Mouse (Mus musculus) adrenal gland, adult 10 weeks (tissue): ENCODE results near the gene Cbx4. TPM values are rescaled to one million over a fixed set of nuclear protein-coding genes. Genes with fewer than 3 reads are reported as not detected.

ENCODE experiments used
- polyA plus RNA-seq: library from polyadenylated mRNA; stranded (reverse); fragments of 350-450 nt; fragmentation: Illumina TruSeq; extraction: RNeasy Lipid Tissue Mini Kit (QIAGEN cat#74804); gene quantifications from one replicate; pipeline ENCODE4 v1.2.3, GENCODE M21; 2014; ENCODE audit warnings: low read depth, low replicate concordance

Gene Cbx4
- 31.7 TPM for polyA plus RNA-seq

GRCm38 (mm10) chr11:119086144-119086971 lies at the start of gene Cbx4:
Gene Cbx4, minus strand, starts transcription at chr11:119086221.

GRCm38 (mm10) chr11:119040600-119041324 lies 45.3 kb downstream of the Cbx4 start, which contains the start of gene Cbx8:
Gene Cbx8, minus strand, starts transcription at chr11:119040969.

Other genes starting within 250 kb of the Cbx4 start
- 1.5 TPM for gene Rbfox3, start 174.6 kb downstream of the Cbx4 start, polyA plus RNA-seq
- gene Enpp7, start 98.0 kb downstream of the Cbx4 start, polyA plus RNA-seq = not detected
- 0.35 TPM for gene Cbx2, start 63.3 kb downstream of the Cbx4 start, polyA plus RNA-seq
- gene Cbx8, start 45.3 kb downstream of the Cbx4 start, polyA plus RNA-seq = 1.6 TPM
- 2.5 TPM for gene Tbc1d16, start 142.3 kb upstream of the Cbx4 start, polyA plus RNA-seq
- gene Ccdc40, start 142.4 kb upstream of the Cbx4 start, polyA plus RNA-seq = not detected
- gene Gaa, start 181.7 kb upstream of the Cbx4 start, polyA plus RNA-seq = 0.87 TPM
- 83.0 TPM for gene Eif4a3, start 213.9 kb upstream of the Cbx4 start, polyA plus RNA-seq
- not detected for gene Card14, start 221.5 kb upstream of the Cbx4 start, polyA plus RNA-seq